Mouse (Mus musculus) left cerebral cortex, adult 2 months (tissue): ENCODE results near the gene Xaf1. TPM values are rescaled to one million over a fixed set of nuclear protein-coding genes. Genes with fewer than 3 reads are reported as not detected.
A peak's percentile ranks its signal among the peaks of the same experiment; 100 is the strongest.

Experiments used
- DNase-seq, 2 experiments: peaks; one replicate each; pipeline ENCODE4 v3.0.0; 2021 to 2022; ENCODE audit warnings: low spot score in 2 of 2, mixed read lengths in 1 of 2; ENCODE audit errors: extremely low spot score in 1 of 2
- H3K27ac ChIP-seq: fragments of 200-600 bp; 2 replicates; pipeline ENCODE4 v1.8.1; 2022
- H3K4me3 ChIP-seq: fragments of 200-600 bp; 2 replicates; pipeline ENCODE4 v1.8.1; 2022
- CTCF ChIP-seq: fragments of 200-600 bp; IDR thresholded peaks from 2 replicates; pipeline ENCODE4 v1.8.1; 2022; ENCODE audit warnings: antibody characterized with exemption, mild to moderate bottlenecking, moderate library complexity
- intact Hi-C: fragments of 180-260 bp; cut with DNase I; formaldehyde crosslinking; loops from one replicate; pipeline ENCODE4 v1.15.1; 2025
- total RNA-seq, 2 experiments: library from RNA; stranded (reverse); gene quantifications; 2 replicates each; pipeline ENCODE4 v1.2.3; 2021

The Xaf1 gene
- total RNA-seq, 2 experiments from 2014 or later = 3.8 to 5.2 TPM

DNA sequence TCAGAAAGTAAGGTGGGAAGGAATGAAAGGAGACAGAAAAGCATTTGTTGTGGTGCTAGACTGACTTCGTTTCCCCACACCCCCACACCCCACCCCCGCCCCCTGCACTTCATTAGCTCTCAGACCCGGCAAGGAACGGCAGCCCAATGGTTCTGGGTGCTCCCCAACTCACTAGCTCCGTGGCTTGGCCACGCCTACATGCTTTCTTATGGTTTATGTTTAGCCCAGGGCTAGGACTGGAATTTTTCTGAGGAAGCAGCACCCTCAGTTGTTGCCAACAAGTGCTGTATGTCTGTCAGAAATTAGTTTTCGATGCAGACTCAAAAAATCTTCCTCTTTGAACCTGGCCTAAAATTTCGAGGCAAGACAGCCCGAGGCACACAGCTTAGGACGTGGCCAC is 47.1 kb downstream of the Xaf1 start:
- TF ChIP-seq CTCF = no peak
- DNase-seq = no peak
- Histone ChIP-seq H3K4me3 (no peak overlapping the region), H3K27ac (peak overlapping the region; percentile 67)
- intact Hi-C loops = no loop called here

DNA sequence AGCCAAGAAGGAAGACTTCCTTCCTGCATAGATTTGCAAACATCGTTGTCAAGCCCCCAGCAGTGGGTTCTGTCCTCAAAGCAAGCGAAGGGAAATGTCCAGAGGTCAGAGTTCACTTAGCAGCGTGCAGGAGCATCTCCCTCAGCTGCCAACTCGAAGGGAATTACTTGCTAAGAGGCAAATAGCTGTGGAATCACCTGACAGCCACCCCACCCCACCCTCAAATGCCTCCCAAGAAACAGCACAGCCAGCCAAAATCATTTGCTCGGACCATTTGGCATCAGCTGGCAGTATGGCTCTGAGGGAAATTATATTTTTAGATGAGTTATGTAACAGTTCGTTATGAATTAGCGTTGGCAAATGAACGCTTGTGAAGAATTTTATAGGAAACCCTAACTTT is 47.6 kb downstream of the Xaf1 start:
- intact Hi-C loops = no loop called here
- no peak for DNase-seq
- TF ChIP-seq CTCF = no peak
- Histone ChIP-seq H3K27ac (peak overlapping the region; percentile 67), H3K4me3 (no peak overlapping the region)

DNA sequence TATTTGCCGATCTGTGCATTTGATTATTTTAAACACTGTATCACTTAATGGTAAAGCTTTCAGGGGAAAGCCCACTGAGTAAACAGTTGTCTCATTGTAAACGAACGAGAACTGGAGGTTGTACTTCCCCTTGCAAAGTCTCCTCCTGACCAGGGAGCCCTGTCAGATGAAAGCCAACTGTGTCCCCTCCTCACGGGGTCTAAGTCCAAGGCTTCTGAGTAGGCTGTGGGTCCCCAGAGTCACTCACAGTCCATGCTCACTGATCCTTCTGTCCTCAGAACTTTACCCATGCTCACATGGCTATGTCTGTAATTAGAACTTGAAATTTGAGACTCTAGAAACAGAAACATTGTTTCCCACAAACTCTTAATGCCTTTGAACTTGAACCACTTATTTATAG is 48.2 kb downstream of the Xaf1 start:
- H3K27ac ChIP-seq = no peak overlapping the region
- DNase-seq = no peak
- intact Hi-C loops = no loop called here
- TF ChIP-seq CTCF = no peak
- no peak overlapping the region for H3K4me3 ChIP-seq

DNA sequence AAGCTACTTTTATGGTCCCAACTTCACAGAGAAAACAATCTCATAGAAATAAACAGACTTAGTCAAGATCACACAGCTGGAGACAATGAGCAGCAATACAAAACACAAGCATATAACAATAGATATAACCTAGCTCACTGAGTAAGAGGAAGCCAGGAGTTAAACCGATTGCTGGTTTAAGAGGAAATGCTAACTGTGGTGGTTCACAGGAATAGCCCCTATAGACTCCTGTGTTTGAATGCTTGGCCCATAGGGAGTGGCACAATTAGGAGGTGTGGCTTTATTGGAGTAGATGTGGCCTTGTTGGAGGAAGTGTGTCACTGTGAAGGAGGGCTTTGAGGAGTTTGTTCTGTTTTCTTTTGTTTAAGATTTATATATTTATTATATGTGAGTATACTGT is 50.8 kb downstream of the Xaf1 start:
- intact Hi-C loops = no loop called here
- Histone ChIP-seq H3K27ac (no peak overlapping the region), H3K4me3 (no peak overlapping the region)
- DNase-seq = no peak
- TF ChIP-seq CTCF = no peak

DNA sequence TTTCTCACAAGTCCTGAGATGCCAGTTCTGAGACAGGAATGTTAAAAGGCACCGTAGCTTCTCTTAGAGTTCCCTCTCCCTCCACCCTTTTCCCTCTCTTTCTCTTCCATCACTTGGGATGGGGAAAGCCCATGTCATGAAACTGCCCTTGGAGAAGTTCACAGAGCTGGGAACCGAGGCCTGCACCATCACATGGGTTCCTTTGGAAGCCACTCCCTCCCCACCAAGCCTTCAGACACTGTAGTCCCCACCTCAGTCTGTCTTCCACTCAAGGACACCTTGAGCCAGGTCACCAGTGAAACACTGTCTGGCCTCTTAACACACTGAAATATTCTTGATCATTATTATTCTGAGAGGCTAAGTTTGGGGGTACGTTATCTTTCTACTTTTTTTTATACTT is 51.8 kb downstream of the Xaf1 start:
- no peak for DNase-seq
- H3K27ac ChIP-seq = no peak overlapping the region
- H3K4me3 ChIP-seq = no peak overlapping the region
- intact Hi-C loops = no loop called here
- no peak for TF ChIP-seq CTCF

DNA sequence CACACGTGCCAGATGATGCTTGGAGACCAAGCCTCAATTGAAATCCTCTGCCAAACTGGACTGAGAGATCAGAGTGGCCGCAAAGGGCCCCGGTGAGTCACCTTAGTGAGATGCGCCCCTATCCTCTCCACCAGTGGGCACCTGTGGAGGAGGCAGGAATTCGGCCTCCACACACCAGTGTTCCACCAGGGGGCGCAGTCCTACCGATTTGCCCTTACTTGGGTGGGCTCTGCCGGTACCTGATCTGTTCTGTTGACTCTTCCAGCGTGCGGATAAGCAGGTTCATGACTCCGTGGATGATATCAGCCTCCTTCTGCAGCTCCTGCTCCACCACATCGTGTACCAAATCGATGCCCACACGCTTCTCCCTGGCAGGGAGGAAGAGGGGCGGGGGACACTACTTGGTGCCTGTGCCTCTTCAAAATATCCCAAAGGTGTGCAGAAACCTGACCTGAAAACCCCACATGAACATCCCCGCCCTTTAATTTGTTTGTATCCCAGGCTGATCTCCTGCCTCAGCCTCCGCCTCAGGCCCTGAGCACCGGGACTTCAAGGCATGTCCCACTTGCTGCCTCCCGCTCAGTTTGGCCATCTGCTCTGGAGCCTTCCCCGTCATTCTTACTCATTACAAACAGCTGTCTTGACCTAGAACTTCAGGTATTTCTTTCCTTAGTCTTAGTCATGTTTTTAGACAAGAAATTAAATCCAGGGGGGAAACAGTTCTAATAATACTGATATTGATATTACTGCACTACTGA is 53.7 kb downstream of the Xaf1 start:
- Histone ChIP-seq H3K4me3 (peak overlapping the region; percentile 15; the same call in 1 of the 2 replicates), H3K27ac (no peak overlapping the region)
- intact Hi-C loops = loop anchor here (2.0 kb wide), 1 partner anchor 74 kb away; no protein-coding TSS in a partner anchor
- DNase-seq = peak; percentile 60 to 70
- peak; percentile 89 for TF ChIP-seq CTCF

DNA sequence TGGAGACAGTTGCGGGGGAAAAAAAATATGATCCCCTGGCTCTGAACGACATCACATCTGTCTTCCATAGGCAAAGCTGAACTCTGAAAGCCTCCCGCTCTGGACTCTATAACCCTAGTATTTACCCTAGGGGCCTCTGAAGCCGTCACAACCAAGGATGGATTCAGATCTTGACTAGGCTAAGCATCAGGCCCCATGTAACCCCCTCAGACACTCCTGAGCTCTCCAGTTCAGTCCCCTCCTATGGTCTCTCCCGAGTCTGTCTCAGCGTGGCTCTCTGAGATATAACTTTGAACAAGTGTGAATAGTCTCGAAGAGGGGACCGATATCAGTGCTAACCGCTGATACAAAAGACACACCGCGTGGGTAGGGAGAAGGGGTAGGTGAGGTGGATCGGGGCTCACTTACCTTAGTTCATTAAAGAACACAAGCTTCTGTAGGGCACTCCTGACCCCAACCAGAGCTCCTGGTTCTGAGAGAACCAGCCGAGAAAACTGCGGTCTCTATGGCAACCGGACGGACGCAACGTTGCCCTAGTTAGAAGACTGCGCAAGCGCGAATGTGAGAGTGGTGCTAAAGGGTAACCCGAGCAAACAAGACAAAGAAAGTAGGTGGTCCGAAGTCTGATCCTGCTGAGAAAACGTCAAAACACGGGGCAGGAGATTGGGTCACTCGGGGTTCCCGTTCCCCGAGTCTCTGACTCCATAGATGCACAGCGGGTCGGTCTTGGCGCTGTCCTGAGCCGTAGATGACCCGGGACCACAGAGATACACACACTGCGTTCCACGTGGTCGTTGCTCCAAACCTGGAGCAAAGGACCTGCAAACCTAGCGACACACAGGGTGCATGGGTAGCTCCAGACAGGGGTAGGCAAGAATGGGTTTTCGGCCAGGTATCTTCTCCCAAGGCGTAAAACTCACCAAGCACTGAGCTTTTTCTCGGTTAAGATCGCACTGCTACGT is 60.2 kb downstream of the Xaf1 start:
- no peak overlapping the region for H3K27ac ChIP-seq
- peak; percentile 59 to 73 for DNase-seq
- intact Hi-C loops = no loop called here
- no peak for TF ChIP-seq CTCF
- peak overlapping the region; percentile 57 for H3K4me3 ChIP-seq

DNA sequence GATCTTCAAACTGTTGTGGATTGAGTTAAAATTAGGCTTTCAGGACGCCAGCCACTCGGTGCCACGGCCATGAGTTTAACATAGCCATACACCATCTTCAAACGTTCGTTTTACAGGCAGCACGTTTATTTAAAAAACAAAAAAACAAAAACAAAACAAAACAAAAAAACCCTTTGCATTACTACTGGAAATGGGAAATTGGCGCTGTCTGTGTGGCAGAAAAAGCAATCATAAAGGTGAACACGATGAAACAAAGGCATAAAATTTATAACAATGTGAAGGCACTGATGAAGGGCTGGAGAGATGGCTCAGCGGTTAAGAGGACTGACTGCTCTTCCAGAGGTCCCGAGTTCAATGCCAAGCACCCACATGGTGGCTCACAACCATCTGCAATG is 60.9 kb downstream of the Xaf1 start, which contains the start of gene Tekt1:
Gene Tekt1 (minus strand): TSS at position 96 of the 395 bp plus-strand sequence.
- no peak within 1 kb of the TSS for H3K27ac ChIP-seq
- no peak for DNase-seq
- TF ChIP-seq CTCF = no peak
- intact Hi-C loops = no loop called here
- peak within 1 kb of the TSS; percentile 57 for H3K4me3 ChIP-seq

Other genes with a start within 250 kb of the Xaf1 start
- gene Pitpnm3, start 165.9 kb upstream of the Xaf1 start, total RNA-seq = 10 to 100 TPM; 88.9 to 92.4 TPM
- gene Gm43951, start 94.8 kb upstream of the Xaf1 start, total RNA-seq = 10 to 100 TPM; 14.5 to 15.1 TPM
- 10 to 100 TPM; 30.5 to 39.7 TPM for gene 4933427D14Rik, start 94.2 kb upstream of the Xaf1 start, total RNA-seq
- gene Txndc17, start 94.1 kb upstream of the Xaf1 start, total RNA-seq = 10 to 100 TPM; 30.3 to 34.9 TPM
- gene Med31, start 86.0 kb upstream of the Xaf1 start, total RNA-seq = 10 to 100 TPM; 15.9 to 18.0 TPM
- 10 to 100 TPM; 15.0 to 22.3 TPM for gene Slc13a5, start 34.4 kb upstream of the Xaf1 start, total RNA-seq
- not detected for gene Fbxo39, start 12.8 kb downstream of the Xaf1 start, total RNA-seq
- 1 to 10 TPM; 2.3 to 3.6 TPM for gene Tekt1, start 60.8 kb downstream of the Xaf1 start, total RNA-seq
- gene Smtnl2, start 110.1 kb downstream of the Xaf1 start, total RNA-seq = 1 to 10 TPM in 1 of 2 experiments, under 1 TPM in 1; 0.33 to 1.2 TPM
- under 1 TPM; 0.18 to 0.37 TPM for gene Ggt6, start 133.9 kb downstream of the Xaf1 start, total RNA-seq
- gene Mybbp1a, start 139.7 kb downstream of the Xaf1 start, total RNA-seq = 10 to 100 TPM; 53.2 to 55.0 TPM
- 10 to 100 TPM; 68.2 to 70.6 TPM for gene Spns2, start 188.3 kb downstream of the Xaf1 start, total RNA-seq
- under 1 TPM; 0.38 to 0.47 TPM for gene Spns3, start 248.9 kb downstream of the Xaf1 start, total RNA-seq